Mouse (Mus musculus): ENCODE results near the gene Gm10184. TPM values are rescaled to one million over a fixed set of nuclear protein-coding genes. Genes with fewer than 3 reads are reported as not detected.
A peak's percentile ranks its signal among the peaks of the same experiment; 100 is the strongest.
"Not testable (repeated sequence)": the region's sequence is repeated elsewhere in the genome, so short reads cannot be mapped to it uniquely, and the experiment has no call there.

The Gm10184 gene
- 1 to 10 TPM; 6.6 to 7.6 TPM for total RNA-seq (2021)
- long read RNA-seq, experiment 1 = 0 reads
- long read RNA-seq, experiment 2 = 0 reads

- TF ChIP-seq CTCF (conservative IDR thresholded peaks at IDR 0.05) = no peak
- DNase-seq (ENCODE audit: low spot score in 2 of 2) = no peak
- H3K27ac ChIP-seq = no peak within 1 kb of the TSS
- H3K4me3 ChIP-seq = no peak within 1 kb of the TSS
These were observed at the start of gene Gm10184 for GRCm38 (mm10) chr17:89910349-89910748. Gene Gm10184, minus strand, starts transcription at chr17:89910449.

GRCm38 (mm10) chr17:89933950-89934349 lies 23.7 kb upstream of the Gm10184 start:
- no peak overlapping the region for H3K4me3 ChIP-seq
- no peak for DNase-seq (ENCODE audit: low spot score in 2 of 2)
- no peak for TF ChIP-seq CTCF (conservative IDR thresholded peaks at IDR 0.05)
- H3K27ac ChIP-seq = no peak overlapping the region

GRCm38 (mm10) chr17:89907686-89908085 lies 2.6 kb downstream of the Gm10184 start:
- TF ChIP-seq CTCF (conservative IDR thresholded peaks at IDR 0.05) = no peak
- no peak overlapping the region for H3K27ac ChIP-seq
- no peak for DNase-seq (ENCODE audit: low spot score in 2 of 2)

GRCm38 (mm10) chr17:89904701-89905100 lies 5.5 kb downstream of the Gm10184 start:
- not testable (repeated sequence) for H3K4me3 ChIP-seq; DNase-seq (ENCODE audit: low spot score in 2 of 2); H3K27ac ChIP-seq

More at GRCm38 (mm10) chr17:89907686-89908085, 2.6 kb downstream of the Gm10184 start:
- no peak overlapping the region for H3K4me3 ChIP-seq

DNA sequence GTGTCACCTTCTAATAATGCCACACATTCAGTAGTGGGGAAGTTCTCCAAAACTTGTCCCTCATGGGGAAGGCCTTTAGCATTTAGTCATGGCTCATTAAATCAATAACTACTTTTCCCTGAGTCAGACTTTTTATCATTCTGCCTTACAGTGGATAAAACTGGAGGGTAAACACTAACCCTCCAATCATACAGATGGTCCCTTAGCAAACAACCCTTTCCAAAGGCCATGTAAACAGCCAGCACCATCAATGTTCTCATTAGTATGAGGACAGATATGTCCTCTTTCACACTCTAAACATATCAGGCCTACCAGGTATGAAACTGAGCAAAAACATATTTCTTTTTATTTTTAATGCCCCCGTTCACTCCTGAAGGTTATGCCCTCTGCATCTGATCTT lies 7.5 kb downstream of the Gm10184 start:
- Histone ChIP-seq H3K4me3 (no peak overlapping the region), H3K27ac (no peak overlapping the region)
- no peak for DNase-seq (ENCODE audit: low spot score in 2 of 2)
- TF ChIP-seq CTCF (conservative IDR thresholded peaks at IDR 0.05) = no peak

- no peak for TF ChIP-seq CTCF (conservative IDR thresholded peaks at IDR 0.05)
- Histone ChIP-seq H3K27ac (no peak overlapping the region), H3K4me3 (no peak overlapping the region)
- DNase-seq (ENCODE audit: low spot score in 2 of 2) = no peak
These were observed 9.6 kb downstream of the Gm10184 start for GRCm38 (mm10) chr17:89900610-89901009.

DNA sequence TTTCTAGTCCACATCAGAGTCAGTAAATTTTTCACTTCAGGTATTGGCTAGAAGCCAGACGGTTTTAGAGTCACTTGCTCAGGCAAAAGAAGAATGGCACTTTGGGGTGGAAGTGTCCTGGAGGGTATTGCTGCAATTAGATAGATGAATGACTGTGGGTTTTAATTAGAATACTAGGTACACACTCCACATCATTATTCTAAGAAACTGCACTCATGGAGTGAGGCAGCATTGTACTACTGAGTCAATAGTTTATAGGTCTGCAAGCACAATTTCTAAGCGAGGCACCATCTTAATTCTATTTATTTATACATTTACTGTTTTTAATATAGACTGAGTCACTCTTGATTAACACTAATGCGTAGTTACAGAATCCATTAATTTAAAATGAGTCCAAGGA lies 10.4 kb downstream of the Gm10184 start:
- no peak for TF ChIP-seq CTCF (conservative IDR thresholded peaks at IDR 0.05)
- no peak for DNase-seq (ENCODE audit: low spot score in 2 of 2)
- Histone ChIP-seq H3K4me3 (no peak overlapping the region), H3K27ac (no peak overlapping the region)

- Histone ChIP-seq H3K27ac (no peak overlapping the region), H3K4me3 (no peak overlapping the region)
- no peak for TF ChIP-seq CTCF (conservative IDR thresholded peaks at IDR 0.05)
- DNase-seq (ENCODE audit: low spot score in 2 of 2) = peak in 1 of 2 experiments; percentile 11
These were observed 45.3 kb downstream of the Gm10184 start for GRCm38 (mm10) chr17:89864996-89865395.
